Mouse (Mus musculus) neural tube, embryonic 11.5 days (tissue): ENCODE measurements around the gene Sec61a2. TPM values are rescaled to one million over a fixed set of nuclear protein-coding genes. Genes with fewer than 3 reads are reported as not detected.
A peak's percentile ranks its signal among the peaks of the same experiment; 100 is the strongest.

Source experiments
- ATAC-seq: fragments of 200-750 bp; cut with Nextera tagmentation; 2 replicates; pipeline ENCODE4 v1.8.0; 2017; ENCODE audit warnings: moderate number of reproducible peaks, mild to moderate bottlenecking, moderate TSS enrichment, moderate library complexity; ENCODE audit not compliant: insufficient read depth, low FRiP score, low TSS enrichment
- DNase-seq: peaks from one replicate; pipeline ENCODE4 v3.0.0-alpha.2; 2015; ENCODE audit warnings: low spot score
- H3K27ac ChIP-seq: fragments of 300-500 bp; sonication (generic); 2 replicates; pipeline ENCODE4 v1.5.1; 2014; ENCODE audit warnings: low read depth, mild to moderate bottlenecking, low read length
- H3K27me3 ChIP-seq: fragments of 300-500 bp; sonication (generic); 2 replicates; pipeline ENCODE4 v1.6.1; 2014; ENCODE audit warnings: mild to moderate bottlenecking, low read length, mixed read lengths; ENCODE audit not compliant: control insufficient read depth, insufficient read depth
- H3K36me3 ChIP-seq: fragments of 300-500 bp; sonication (generic); 2 replicates; pipeline ENCODE4 v1.6.1; 2014; ENCODE audit warnings: mild to moderate bottlenecking, low read length, moderate library complexity, mixed read lengths; ENCODE audit not compliant: control insufficient read depth, insufficient read depth
- H3K4me1 ChIP-seq: fragments of 300-500 bp; sonication (generic); 2 replicates; pipeline ENCODE4 v1.6.1; 2014; ENCODE audit warnings: low read length, mixed read lengths; ENCODE audit not compliant: control insufficient read depth, insufficient read depth
- H3K4me2 ChIP-seq: fragments of 300-500 bp; sonication (generic); 2 replicates; pipeline ENCODE4 v1.6.1; 2014; ENCODE audit warnings: low read depth, mild to moderate bottlenecking, moderate library complexity
- H3K4me3 ChIP-seq: fragments of 300-500 bp; sonication (generic); 2 replicates; pipeline ENCODE4 v1.5.1; 2014; ENCODE audit warnings: low read depth, low read length
- H3K9ac ChIP-seq: fragments of 300-500 bp; sonication (generic); 2 replicates; pipeline ENCODE4 v1.6.1; 2014; ENCODE audit warnings: mild to moderate bottlenecking, low read length
- H3K9me3 ChIP-seq: fragments of 300-500 bp; sonication (generic); 2 replicates; pipeline ENCODE4 v1.6.1; 2016; ENCODE audit warnings: low read length; ENCODE audit not compliant: control insufficient read depth
- WGBS: fragments of 180-500 bp; shearing (Covaris S2); extraction: QIAGEN DNeasy Blood & Tissue Kit; methylation state at CpG from one replicate; pipeline ENCODE4 v1.1.7; 2014; 5-methylcytosine and 5-hydroxymethylcytosine counted together
- polyA plus RNA-seq: library from polyadenylated mRNA; unstranded; fragments of >200 nt; fragmentation: Nextera tagmentation; extraction: Ambion mirVana; gene quantifications from 2 replicates; pipeline ENCODE4 v1.2.1, GENCODE M21; 2014

Gene Sec61a2
- 83.5 and 84.1 TPM in 2 replicates for polyA plus RNA-seq

DNA sequence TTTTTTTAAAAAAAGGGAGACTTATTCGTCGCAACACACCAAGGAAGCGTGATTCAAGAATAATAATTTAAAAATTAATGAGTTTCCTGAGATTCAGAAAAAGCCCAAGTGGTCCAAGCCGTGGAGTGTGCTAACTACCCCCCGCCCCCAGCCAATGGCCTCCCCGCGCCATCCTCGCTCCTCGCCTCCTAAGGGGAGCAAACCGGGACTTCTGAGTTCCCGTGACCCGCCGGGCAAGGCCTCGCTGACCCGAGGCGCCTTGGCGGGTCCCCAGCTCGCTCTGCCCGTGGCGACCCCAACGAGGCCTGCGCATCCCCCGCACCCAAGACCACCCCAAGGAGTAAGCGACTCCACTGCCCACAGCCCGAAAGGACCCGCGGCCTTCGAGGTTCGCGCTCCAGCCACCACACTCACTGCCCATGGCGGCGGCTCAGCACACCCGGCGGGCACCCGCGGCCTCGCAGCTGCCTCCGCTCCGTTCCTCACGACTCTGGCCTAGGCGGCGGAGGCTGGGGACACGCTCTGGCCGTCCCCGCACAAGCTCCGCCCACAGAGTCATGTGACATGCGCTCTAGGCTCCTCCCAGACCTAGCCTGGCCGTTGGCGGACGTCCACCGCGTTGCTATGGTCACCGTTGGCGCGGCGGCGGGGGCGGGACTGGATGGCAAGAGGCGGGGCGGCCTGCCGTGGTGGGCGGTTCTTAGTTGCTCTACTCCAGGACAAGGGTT is at the start of gene Sec61a2:
Gene Sec61a2 (minus strand): TSS at position 590 of the 728 bp plus-strand sequence.
- Histone ChIP-seq H3K4me3 (peak within 1 kb of the TSS; percentile 72), H3K27ac (peak within 1 kb of the TSS; percentile 67), H3K9ac (peak within 1 kb of the TSS; percentile 79), H3K4me1 (0 out of 2 replicates have a peak, but pooled peaks cover 6% of the 10 kb centered on the region), H3K9me3 (no peaks in the 10 kb centered on the region), H3K27me3 (no peaks in the 10 kb centered on the region), H3K36me3 (no peaks in the 10 kb centered on the region), H3K4me2 (peak within 1 kb of the TSS; percentile 58)
- under 1% methylated on average over 60 of the region's 62 CpGs for WGBS
- DNase-seq (peak; percentile 99), ATAC-seq (peak; percentile 100)

GRCm38 (mm10) chr2:5943071-5943470 is 47.8 kb upstream of the Sec61a2 start:
- H3K27ac ChIP-seq, result no peak overlapping the region
- DNase-seq (no peak), ATAC-seq (peak; percentile 60; the same call in 1 of the 2 replicates)
- peak overlapping the region; percentile 56; the same call in 1 of the 2 replicates for H3K4me3 ChIP-seq
- H3K4me2 ChIP-seq, result peak overlapping the region; percentile 81
- no peak overlapping the region for H3K9ac ChIP-seq
- no peaks in the 10 kb centered on the region for H3K4me1 ChIP-seq
- H3K9me3 ChIP-seq, result no peaks in the 10 kb centered on the region
- no peaks in the 10 kb centered on the region for H3K36me3 ChIP-seq
- WGBS, result 36% methylated on average over 4 of the region's 4 CpGs
- no peaks in the 10 kb centered on the region for H3K27me3 ChIP-seq

GRCm38 (mm10) chr2:5942416-5943032 is 47.3 kb upstream of the Sec61a2 start, which contains the start of gene Dhtkd1:
Gene Dhtkd1, minus strand, starts transcription at chr2:5942792.
- Histone ChIP-seq H3K9me3 (no peaks in the 10 kb centered on the region), H3K27ac (no peak within 1 kb of the TSS; the same call in 1 of the 2 replicates), H3K4me2 (peak within 1 kb of the TSS; percentile 81), H3K9ac (peak within 1 kb of the TSS; percentile 76), H3K4me3 (peak within 1 kb of the TSS; percentile 56), H3K27me3 (no peaks in the 10 kb centered on the region), H3K4me1 (no peaks in the 10 kb centered on the region), H3K36me3 (no peaks in the 10 kb centered on the region)
- WGBS, result under 1% methylated on average over 36 of the region's 36 CpGs
- DNase-seq (peak; percentile 78), ATAC-seq (peak; percentile 97)

DNA sequence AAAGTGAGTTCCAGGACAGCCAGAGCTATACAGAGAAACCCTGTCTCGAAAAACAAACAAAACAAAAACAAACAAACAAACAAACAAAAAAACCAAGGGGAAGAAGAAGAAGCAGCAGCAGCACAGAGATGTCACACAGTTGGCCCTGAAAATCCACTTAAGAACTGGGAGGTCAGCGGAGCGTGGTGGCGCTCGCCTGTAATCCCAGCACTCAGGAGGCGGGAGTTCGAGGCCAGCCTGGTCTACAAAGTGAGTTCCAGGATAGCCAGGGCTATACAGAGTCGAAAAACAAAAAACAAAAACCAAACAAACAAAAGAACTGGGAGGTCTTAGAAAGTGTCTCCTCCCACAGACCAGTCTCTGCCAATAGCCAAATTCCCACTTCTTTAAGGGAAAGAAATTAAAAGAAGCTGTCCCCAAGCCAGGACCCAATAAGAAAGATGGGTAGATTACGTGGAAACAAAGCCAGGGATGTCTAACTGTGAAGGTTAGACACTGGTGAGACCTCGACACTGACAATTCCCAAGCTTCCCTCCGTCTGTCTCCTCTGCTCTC is 46.7 kb upstream of the Sec61a2 start:
- no peak for ATAC-seq
- Histone ChIP-seq H3K9me3 (no peaks in the 10 kb centered on the region), H3K4me2 (peak overlapping the region; percentile 81), H3K27ac (no peak overlapping the region), H3K4me1 (no peaks in the 10 kb centered on the region), H3K36me3 (no peaks in the 10 kb centered on the region), H3K4me3 (peak overlapping the region; percentile 56), H3K27me3 (no peaks in the 10 kb centered on the region), H3K9ac (peak overlapping the region; percentile 76)
- WGBS, result 57% methylated on average over 11 of the region's 11 CpGs
- DNase-seq, result no peak

DNA sequence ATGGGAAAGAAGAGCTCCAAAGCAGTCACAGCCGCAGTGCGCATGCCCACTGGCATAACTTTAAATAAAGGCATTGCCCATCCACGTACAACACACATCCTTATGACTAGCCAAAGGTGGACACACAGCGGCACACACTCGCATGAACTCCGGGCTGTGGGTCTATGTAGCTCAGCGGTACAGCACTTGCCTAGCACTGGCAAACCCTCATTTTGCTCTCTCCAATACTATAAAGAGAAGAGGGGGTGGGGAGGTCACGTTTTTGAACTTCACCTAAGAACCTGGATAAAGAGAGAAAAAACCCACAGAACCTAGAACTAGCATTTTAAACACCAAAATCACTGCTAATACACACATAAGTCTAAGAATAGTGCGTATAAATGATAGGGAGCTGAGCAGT is 45.7 kb upstream of the Sec61a2 start:
- Histone ChIP-seq H3K36me3 (no peaks in the 10 kb centered on the region), H3K27me3 (no peaks in the 10 kb centered on the region), H3K27ac (no peak overlapping the region), H3K9me3 (no peaks in the 10 kb centered on the region), H3K9ac (no peak overlapping the region), H3K4me2 (no peak overlapping the region), H3K4me3 (no peak overlapping the region), H3K4me1 (no peaks in the 10 kb centered on the region)
- DNase-seq (no peak), ATAC-seq (no peak)
- 94% methylated on average over 9 of the region's 9 CpGs for WGBS

- H3K4me2 ChIP-seq, result no peak overlapping the region
- H3K27ac ChIP-seq, result no peak overlapping the region
- no peak overlapping the region for H3K4me3 ChIP-seq
- WGBS, result 89% methylated on average over 14 of the region's 14 CpGs
- H3K9me3 ChIP-seq, result no peaks in the 10 kb centered on the region
- H3K27me3 ChIP-seq, result no peaks in the 10 kb centered on the region
- H3K36me3 ChIP-seq, result no peaks in the 10 kb centered on the region
- no peaks in the 10 kb centered on the region for H3K4me1 ChIP-seq
- ATAC-seq, result no peak
- H3K9ac ChIP-seq, result no peak overlapping the region
- DNase-seq, result no peak
Measured at GRCm38 (mm10) chr2:5939911-5940310, 44.7 kb upstream of the Sec61a2 start.

- H3K9me3 ChIP-seq, result no peaks in the 10 kb centered on the region
- ATAC-seq (no peak), DNase-seq (no peak)
- H3K27me3 ChIP-seq, result no peaks in the 10 kb centered on the region
- H3K4me1 ChIP-seq, result no peaks in the 10 kb centered on the region
- WGBS, result 91% methylated on average over 3 of the region's 3 CpGs
- H3K4me3 ChIP-seq, result no peak overlapping the region
- no peak overlapping the region for H3K4me2 ChIP-seq
- H3K9ac ChIP-seq, result no peak overlapping the region
- H3K27ac ChIP-seq, result no peak overlapping the region
- no peaks in the 10 kb centered on the region for H3K36me3 ChIP-seq
Measured at GRCm38 (mm10) chr2:5939319-5939718, 44.1 kb upstream of the Sec61a2 start.

- DNase-seq (no peak), ATAC-seq (no peak)
- no peak overlapping the region for H3K27ac ChIP-seq
- no peak overlapping the region for H3K9ac ChIP-seq
- no peaks in the 10 kb centered on the region for H3K4me1 ChIP-seq
- WGBS, result 83% methylated on average over 4 of the region's 4 CpGs
- H3K9me3 ChIP-seq, result no peaks in the 10 kb centered on the region
- H3K4me2 ChIP-seq, result no peak overlapping the region
- H3K4me3 ChIP-seq, result no peak overlapping the region
- H3K36me3 ChIP-seq, result no peaks in the 10 kb centered on the region
- no peaks in the 10 kb centered on the region for H3K27me3 ChIP-seq
Measured at GRCm38 (mm10) chr2:5936550-5936949, 41.3 kb upstream of the Sec61a2 start.
